Mouse (Mus musculus): Measurements from ENCODE around the gene Clcn1. TPM values are rescaled to one million over a fixed set of nuclear protein-coding genes. Genes with fewer than 3 reads are reported as not detected.

Clcn1 gene
- total RNA-seq, 1 experiment from 2014 or later: not detected

- no peak for ATAC-seq (replicated peaks in 1 of 2; ENCODE audit: insufficient read depth in 1 of 2, low FRiP score in 2 of 2, low TSS enrichment in 1 of 2, low read depth in 1 of 2, poor library complexity in 2 of 2, severe bottlenecking in 2 of 2)
Observed at GRCm38 (mm10) chr6:42342171-42342570, 55.7 kb downstream of the Clcn1 start.

- peak; percentile 94 to 97 for ATAC-seq (replicated peaks in 1 of 2; ENCODE audit: insufficient read depth in 1 of 2, low FRiP score in 2 of 2, low TSS enrichment in 1 of 2, low read depth in 1 of 2, poor library complexity in 2 of 2, severe bottlenecking in 2 of 2)
Observed at GRCm38 (mm10) chr6:42343361-42344120, 57.1 kb downstream of the Clcn1 start.

GRCm38 (mm10) chr6:42344255-42344654, 57.8 kb downstream of the Clcn1 start:
- ATAC-seq (replicated peaks in 1 of 2; ENCODE audit: insufficient read depth in 1 of 2, low FRiP score in 2 of 2, low TSS enrichment in 1 of 2, low read depth in 1 of 2, poor library complexity in 2 of 2, severe bottlenecking in 2 of 2): no peak

GRCm38 (mm10) chr6:42348281-42349005, 62.0 kb downstream of the Clcn1 start:
- ATAC-seq (replicated peaks in 1 of 2; ENCODE audit: insufficient read depth in 1 of 2, low FRiP score in 2 of 2, low TSS enrichment in 1 of 2, low read depth in 1 of 2, poor library complexity in 2 of 2, severe bottlenecking in 2 of 2): no peak

- peak in 1 of 2 experiments; percentile 19; a peak in 1 of 4 replicates for ATAC-seq (replicated peaks in 1 of 2; ENCODE audit: insufficient read depth in 1 of 2, low FRiP score in 2 of 2, low TSS enrichment in 1 of 2, low read depth in 1 of 2, poor library complexity in 2 of 2, severe bottlenecking in 2 of 2)
Observed at GRCm38 (mm10) chr6:42349006-42349425, 62.5 kb downstream of the Clcn1 start.

GRCm38 (mm10) chr6:42349426-42350020, 63.0 kb downstream of the Clcn1 start, which contains the start of gene Zyx:
TSS of gene Zyx (plus strand) at chr6:42349630.
- peak; percentile 73 to 74 for ATAC-seq (replicated peaks in 1 of 2; ENCODE audit: insufficient read depth in 1 of 2, low FRiP score in 2 of 2, low TSS enrichment in 1 of 2, low read depth in 1 of 2, poor library complexity in 2 of 2, severe bottlenecking in 2 of 2)

GRCm38 (mm10) chr6:42350021-42350967, 63.8 kb downstream of the Clcn1 start:
- ATAC-seq (replicated peaks in 1 of 2; ENCODE audit: insufficient read depth in 1 of 2, low FRiP score in 2 of 2, low TSS enrichment in 1 of 2, low read depth in 1 of 2, poor library complexity in 2 of 2, severe bottlenecking in 2 of 2): no peak

GRCm38 (mm10) chr6:42350968-42351775, 64.7 kb downstream of the Clcn1 start:
- ATAC-seq (replicated peaks in 1 of 2; ENCODE audit: insufficient read depth in 1 of 2, low FRiP score in 2 of 2, low TSS enrichment in 1 of 2, low read depth in 1 of 2, poor library complexity in 2 of 2, severe bottlenecking in 2 of 2): no peak

- ATAC-seq (replicated peaks in 1 of 2; ENCODE audit: insufficient read depth in 1 of 2, low FRiP score in 2 of 2, low TSS enrichment in 1 of 2, low read depth in 1 of 2, poor library complexity in 2 of 2, severe bottlenecking in 2 of 2): no peak
Observed at GRCm38 (mm10) chr6:42351776-42352485, 65.4 kb downstream of the Clcn1 start.

GRCm38 (mm10) chr6:42352486-42352846, 66.0 kb downstream of the Clcn1 start:
- no peak for ATAC-seq (replicated peaks in 1 of 2; ENCODE audit: insufficient read depth in 1 of 2, low FRiP score in 2 of 2, low TSS enrichment in 1 of 2, low read depth in 1 of 2, poor library complexity in 2 of 2, severe bottlenecking in 2 of 2)

- peak; percentile 37 to 38 for ATAC-seq (replicated peaks in 1 of 2; ENCODE audit: insufficient read depth in 1 of 2, low FRiP score in 2 of 2, low TSS enrichment in 1 of 2, low read depth in 1 of 2, poor library complexity in 2 of 2, severe bottlenecking in 2 of 2)
Observed at GRCm38 (mm10) chr6:42353180-42353579, 66.7 kb downstream of the Clcn1 start.

GRCm38 (mm10) chr6:42354076-42355019, 67.9 kb downstream of the Clcn1 start:
- peak; percentile 24 to 51 for ATAC-seq (replicated peaks in 1 of 2; ENCODE audit: insufficient read depth in 1 of 2, low FRiP score in 2 of 2, low TSS enrichment in 1 of 2, low read depth in 1 of 2, poor library complexity in 2 of 2, severe bottlenecking in 2 of 2)

GRCm38 (mm10) chr6:42355366-42355765, 68.9 kb downstream of the Clcn1 start:
- ATAC-seq (replicated peaks in 1 of 2; ENCODE audit: insufficient read depth in 1 of 2, low FRiP score in 2 of 2, low TSS enrichment in 1 of 2, low read depth in 1 of 2, poor library complexity in 2 of 2, severe bottlenecking in 2 of 2): no peak

- no peak for ATAC-seq (replicated peaks in 1 of 2; ENCODE audit: insufficient read depth in 1 of 2, low FRiP score in 2 of 2, low TSS enrichment in 1 of 2, low read depth in 1 of 2, poor library complexity in 2 of 2, severe bottlenecking in 2 of 2)
Observed at GRCm38 (mm10) chr6:42355794-42356600, 69.5 kb downstream of the Clcn1 start.
